Mouse (Mus musculus) natural killer cell, adult 2 months (primary cell): ENCODE results near the gene Spryd4.
"Not testable (repeated sequence)": the region's sequence is repeated elsewhere in the genome, so short reads cannot be mapped to it uniquely, and the experiment has no call there.

Experiments
- DNase-seq, 2 experiments: peaks; one replicate each; pipeline ENCODE4 v3.0.0; 2022; ENCODE audit warnings: low spot score in 2 of 2

Gene Spryd4

GRCm38 (mm10) chr10:128187181-128187605 lies 24.4 kb downstream of the Spryd4 start:
- no peak for DNase-seq

- DNase-seq = peak; percentile 68 to 76
These were observed 25.6 kb downstream of the Spryd4 start for GRCm38 (mm10) chr10:128185959-128186358.

GRCm38 (mm10) chr10:128185277-128185940 lies 26.2 kb downstream of the Spryd4 start:
- DNase-seq = no peak

GRCm38 (mm10) chr10:128184296-128184695 lies 27.3 kb downstream of the Spryd4 start:
- no peak for DNase-seq

GRCm38 (mm10) chr10:128179989-128180388 lies 31.6 kb downstream of the Spryd4 start, which contains the start of gene Rbms2:
Gene Rbms2, minus strand, starts transcription at chr10:128180297.
- no peak for DNase-seq

DNA sequence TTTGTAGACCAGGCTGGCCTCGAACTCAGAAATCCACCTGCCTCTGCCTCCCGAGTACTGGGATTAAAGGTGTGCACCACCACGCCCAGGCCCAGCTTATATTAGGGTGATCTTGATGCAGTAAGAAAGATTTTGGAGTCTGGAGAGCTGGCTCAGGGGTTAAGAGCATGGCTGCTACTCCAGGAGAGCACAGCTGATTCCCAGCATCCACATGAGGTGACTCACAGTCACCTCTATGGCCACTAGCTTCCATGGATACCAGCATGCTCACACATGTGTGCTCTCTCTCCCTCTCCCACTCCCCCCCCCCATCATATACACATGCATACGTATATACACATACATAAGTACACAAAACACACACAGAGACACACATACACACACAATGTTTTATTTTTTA lies 34.3 kb downstream of the Spryd4 start:
- no peak for DNase-seq

GRCm38 (mm10) chr10:128175996-128176755 lies 35.4 kb downstream of the Spryd4 start:
- DNase-seq = peak; percentile 49 to 57

GRCm38 (mm10) chr10:128175302-128175701 lies 36.3 kb downstream of the Spryd4 start:
- no peak for DNase-seq

DNA sequence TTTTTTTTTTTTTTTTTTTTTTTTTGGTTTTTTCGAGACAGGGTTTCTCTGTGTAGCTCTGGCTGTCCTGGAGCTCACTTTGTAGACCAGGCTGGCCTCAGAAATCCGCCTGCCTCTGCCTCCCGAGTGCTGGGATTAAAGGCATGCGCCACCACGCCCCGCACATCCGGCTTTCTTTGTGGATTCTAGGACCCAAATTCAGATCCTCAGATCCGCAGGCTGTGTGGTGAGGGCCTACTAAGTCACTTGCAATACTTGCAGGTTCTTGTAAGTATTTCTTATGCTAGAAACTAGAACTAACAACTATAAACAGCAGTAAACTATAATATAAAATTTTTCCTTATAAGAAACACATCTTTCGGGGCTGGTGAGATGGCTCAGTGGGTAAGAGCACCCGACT lies 40.3 kb downstream of the Spryd4 start:
- DNase-seq = not testable (repeated sequence)

DNA sequence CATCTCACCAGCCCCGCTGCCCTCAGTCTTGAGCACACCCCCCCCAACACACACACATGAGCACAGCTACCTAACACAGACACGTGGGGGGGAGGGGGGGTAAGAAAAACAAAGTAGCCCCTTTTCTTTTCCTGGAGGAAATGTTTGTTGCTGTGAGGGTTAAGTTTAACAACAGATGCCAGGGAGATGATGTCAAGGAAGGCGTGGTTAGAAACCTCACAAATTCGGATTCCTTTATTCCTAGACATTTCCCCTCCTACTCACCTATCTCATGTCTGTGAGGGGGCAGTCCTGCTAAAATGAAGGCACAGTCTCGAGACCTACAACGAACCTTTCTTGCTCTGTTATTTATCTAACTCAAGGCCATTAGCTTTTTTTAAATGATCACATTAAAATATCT lies 44.5 kb downstream of the Spryd4 start:
- DNase-seq = no peak

GRCm38 (mm10) chr10:128165726-128166125 lies 45.9 kb downstream of the Spryd4 start:
- DNase-seq = not testable (repeated sequence)
